8 mouse cellular contexts compared by ENCODE assay signal in genomic region chr16:24392651-24393555, GRCm38 (mm10). TPM values are rescaled to one million over a fixed set of nuclear protein-coding genes. Genes with fewer than 3 reads are reported as not detected.
A peak's percentile ranks its signal among the peaks of the same experiment; 100 is the strongest.
DNase-seq lines count a peak whose midpoint lies in the region; ATAC-seq lines count a peak whose summit lies in the region.

Gene Lpp, plus strand, starts transcription at chr16:24393507.

- no peaks in the 10 kb centered on the region for H3K27me3 ChIP-seq in embryonic facial prominence, embryonic 12.5 days
- H3K27me3 ChIP-seq in heart, embryonic 12.5 days (replicated peaks): no peaks in the 10 kb centered on the region
- no peaks in the 10 kb centered on the region for H3K27me3 ChIP-seq in kidney, embryonic 14.5 days (ENCODE audit: control insufficient read depth, insufficient read depth, low read length)
- H3K27me3 ChIP-seq in liver, embryonic 11.5 days (replicated peaks; ENCODE audit: control insufficient read depth, insufficient read depth, low read length): peaks cover 10% of the 10 kb centered on the region; the same call in 1 of the 2 replicates

- peak within 1 kb of the TSS; percentile 98 for H3K27ac ChIP-seq in embryonic facial prominence, embryonic 12.5 days
- H3K27ac ChIP-seq in heart, embryonic 12.5 days (ENCODE audit: poor library complexity, severe bottlenecking): peak within 1 kb of the TSS; percentile 99
- H3K27ac ChIP-seq in kidney, embryonic 14.5 days (ENCODE audit: low read depth, low read length): peak within 1 kb of the TSS; percentile 97
- peak within 1 kb of the TSS; percentile 94 for H3K27ac ChIP-seq in liver, embryonic 11.5 days (ENCODE audit: low read depth, low read length)

- WGBS in embryonic facial prominence, embryonic 12.5 days: 1% methylated on average over 42 of the region's 42 CpGs
- 2% methylated on average over 42 of the region's 42 CpGs for WGBS in heart, embryonic 12.5 days
- WGBS in kidney, embryonic 14.5 days: 2% methylated on average over 36 of the region's 42 CpGs
- WGBS in liver, embryonic 11.5 days: 1% methylated on average over 41 of the region's 42 CpGs

- H3K9me3 ChIP-seq in embryonic facial prominence, embryonic 12.5 days: no peaks in the 10 kb centered on the region
- no peaks in the 10 kb centered on the region for H3K9me3 ChIP-seq in heart, embryonic 12.5 days (replicated peaks)
- H3K9me3 ChIP-seq in kidney, embryonic 14.5 days (ENCODE audit: control insufficient read depth, low read length): no peaks in the 10 kb centered on the region
- H3K9me3 ChIP-seq in liver, embryonic 11.5 days (ENCODE audit: control insufficient read depth, low read length): no peaks in the 10 kb centered on the region

- ATAC-seq in frontal cortex, adult (ENCODE audit: low TSS enrichment): peak; percentile 66
- ATAC-seq in embryonic facial prominence, embryonic 12.5 days (ENCODE audit: insufficient number of reproducible peaks, insufficient read depth, low FRiP score, low TSS enrichment): peak; percentile 89
- peak; percentile 87 for ATAC-seq in heart, embryonic 12.5 days (ENCODE audit: insufficient number of reproducible peaks, low FRiP score)
- peak; percentile 88 for ATAC-seq in kidney, embryonic 14.5 days (ENCODE audit: low FRiP score, low TSS enrichment)
- ATAC-seq in liver, embryonic 11.5 days (replicated peaks; ENCODE audit: low FRiP score): peak; percentile 76

- peaks cover 14% of the 10 kb centered on the region for H3K4me1 ChIP-seq in embryonic facial prominence, embryonic 12.5 days
- H3K4me1 ChIP-seq in heart, embryonic 12.5 days (replicated peaks): peaks cover 48% of the 10 kb centered on the region
- H3K4me1 ChIP-seq in kidney, embryonic 14.5 days (ENCODE audit: control insufficient read depth, insufficient read depth, low read length): peaks cover 18% of the 10 kb centered on the region
- peaks cover 4% of the 10 kb centered on the region; the same call in 1 of the 2 replicates for H3K4me1 ChIP-seq in liver, embryonic 11.5 days (replicated peaks; ENCODE audit: control insufficient read depth, insufficient read depth, low read length)

- no peaks in the 10 kb centered on the region for H3K36me3 ChIP-seq in embryonic facial prominence, embryonic 12.5 days
- no peaks in the 10 kb centered on the region for H3K36me3 ChIP-seq in heart, embryonic 12.5 days
- no peaks in the 10 kb centered on the region for H3K36me3 ChIP-seq in kidney, embryonic 14.5 days (ENCODE audit: control insufficient read depth, insufficient read depth, low read length)
- H3K36me3 ChIP-seq in liver, embryonic 11.5 days (ENCODE audit: control insufficient read depth, insufficient read depth, low read length): no peaks in the 10 kb centered on the region

- peak within 1 kb of the TSS; percentile 91 for H3K4me3 ChIP-seq in embryonic facial prominence, embryonic 12.5 days
- peak within 1 kb of the TSS; percentile 94 for H3K4me3 ChIP-seq in heart, embryonic 12.5 days
- peak within 1 kb of the TSS; percentile 91 for H3K4me3 ChIP-seq in kidney, embryonic 14.5 days (ENCODE audit: low read length)
- peak within 1 kb of the TSS; percentile 82 for H3K4me3 ChIP-seq in liver, embryonic 11.5 days (ENCODE audit: low read depth, low read length)

- H3K4me2 ChIP-seq in embryonic facial prominence, embryonic 12.5 days (replicated peaks): peak within 1 kb of the TSS; percentile 58
- H3K4me2 ChIP-seq in heart, embryonic 12.5 days: peak within 1 kb of the TSS; percentile 87
- H3K4me2 ChIP-seq in kidney, embryonic 14.5 days (replicated peaks; ENCODE audit: low read depth, low read length): peak within 1 kb of the TSS; percentile 55
- H3K4me2 ChIP-seq in liver, embryonic 11.5 days: peak within 1 kb of the TSS; percentile 84

- DNase-seq in frontal cortex, postnatal 14 days (ENCODE audit: low spot score in 2 of 2): no peak
- DNase-seq in liver, embryonic 11.5 days (ENCODE audit: low spot score): peak; percentile 74
- peak; percentile 11 to 26 for DNase-seq in monocyte, adult 2 months (ENCODE audit: low read depth in 1 of 2, low spot score in 2 of 2)
- DNase-seq in spleen, postnatal 4 days (ENCODE audit: low spot score in 2 of 2): peak; percentile 25 to 66

- peak within 1 kb of the TSS; percentile 97 for H3K9ac ChIP-seq in embryonic facial prominence, embryonic 12.5 days
- H3K9ac ChIP-seq in heart, embryonic 12.5 days: peak within 1 kb of the TSS; percentile 99
- peak within 1 kb of the TSS; percentile 93 for H3K9ac ChIP-seq in kidney, embryonic 14.5 days (ENCODE audit: low read depth, low read length)
- peak within 1 kb of the TSS; percentile 78 for H3K9ac ChIP-seq in liver, embryonic 11.5 days (ENCODE audit: low read depth, low read length)

RNA-seq across cellular contexts. Expression of gene Lpp, which starts in this region (rescaled TPM):
- polyA plus RNA-seq in embryonic facial prominence, embryonic 12.5 days (2016; fragmentation: Nextera tagmentation; extraction: Ambion mirVana): 45.1 and 45.6 TPM in 2 replicates
- polyA plus RNA-seq in heart, embryonic 12.5 days (2016; fragmentation: Nextera tagmentation; extraction: Ambion mirVana): 50.0 and 58.0 TPM in 2 replicates
- polyA plus RNA-seq in kidney, embryonic 14.5 days (2014; fragmentation: Nextera tagmentation; extraction: Ambion mirVana): 36.9 and 49.2 TPM in 2 replicates
- 19.5 and 21.2 TPM in 2 replicates for polyA plus RNA-seq in liver, embryonic 11.5 days (2014; fragmentation: Nextera tagmentation; extraction: Ambion mirVana)

Comparison
In these comparisons a context has a peak if more than half of its experiments do, and no peak if none do; other contexts are left out.
1. DNase-seq: peak in liver, embryonic 11.5 days (single experiment), monocyte, adult 2 months (2 of 2) and spleen, postnatal 4 days (2 of 2); none in frontal cortex, postnatal 14 days (0 of 2).
2. Peak in every context shown above with its lines, with median percentiles within 50 percentile points of each other: ATAC-seq, H3K27ac ChIP-seq, H3K4me2 ChIP-seq, H3K4me3 ChIP-seq and H3K9ac ChIP-seq.